Mouse (Mus musculus) skeletal muscle tissue, postnatal 0 days (tissue): ENCODE measurements around the gene Rxfp4. TPM values are rescaled to one million over a fixed set of nuclear protein-coding genes. Genes with fewer than 3 reads are reported as not detected.

Source experiments
- polyA plus RNA-seq: library from polyadenylated mRNA; unstranded; fragments of >200 nt; fragmentation: Nextera tagmentation; extraction: Ambion mirVana; gene quantifications from 2 replicates; pipeline ENCODE4 v1.2.1, GENCODE M21; 2015

The Rxfp4 gene
- not detected in 2 replicates for polyA plus RNA-seq

GRCm38 (mm10) chr3:88652846-88653515 lies at the start of gene Rxfp4:
TSS of gene Rxfp4 (minus strand) at chr3:88653142.

GRCm38 (mm10) chr3:88684980-88685941 lies 32.3 kb upstream of the Rxfp4 start, which contains the start of gene Khdc4:
TSS of gene Khdc4 (plus strand) at chr3:88685803.

GRCm38 (mm10) chr3:88605666-88606065 lies 47.3 kb downstream of the Rxfp4 start, which contains the start of gene Arhgef2:
TSS of gene Arhgef2 (plus strand) at chr3:88605966.

Other genes starting within 250 kb of the Rxfp4 start
- gene Pmf1, start 242.8 kb downstream of the Rxfp4 start, polyA plus RNA-seq, result 48.7 and 61.8 TPM in 2 replicates
- 7.8 and 9.0 TPM in 2 replicates for gene Slc25a44, start 228.0 kb downstream of the Rxfp4 start, polyA plus RNA-seq
- 1.8 and 3.0 TPM in 2 replicates for gene Sema4a, start 192.0 kb downstream of the Rxfp4 start, polyA plus RNA-seq
- 374 and 437 TPM in 2 replicates for gene Lmna, start 143.2 kb downstream of the Rxfp4 start, polyA plus RNA-seq
- 2.9 TPM in 2 replicates for gene Mex3a, start 120.7 kb downstream of the Rxfp4 start, polyA plus RNA-seq
- gene Rab25, start 104.8 kb downstream of the Rxfp4 start, polyA plus RNA-seq, result 0.22 and 4.9 TPM in 2 replicates
- gene Lamtor2, start 100.1 kb downstream of the Rxfp4 start, polyA plus RNA-seq, result 99.9 and 111 TPM in 2 replicates
- 23.9 and 24.8 TPM in 2 replicates for gene Ubqln4, start 99.4 kb downstream of the Rxfp4 start, polyA plus RNA-seq
- gene Ssr2, start 77.3 kb downstream of the Rxfp4 start, polyA plus RNA-seq, result 123 and 159 TPM in 2 replicates
- 78.9 and 79.6 TPM in 2 replicates for gene Arhgef2, start 47.2 kb downstream of the Rxfp4 start, polyA plus RNA-seq
- 32.3 and 34.5 TPM in 2 replicates for gene Khdc4, start 32.7 kb upstream of the Rxfp4 start, polyA plus RNA-seq
- 49.5 and 51.0 TPM in 2 replicates for gene Rit1, start 63.7 kb upstream of the Rxfp4 start, polyA plus RNA-seq
- gene Syt11, start 122.0 kb upstream of the Rxfp4 start, polyA plus RNA-seq, result 3.5 and 3.6 TPM in 2 replicates
- gene Gon4l, start 182.1 kb upstream of the Rxfp4 start, polyA plus RNA-seq, result 2.8 and 2.9 TPM in 2 replicates